Mouse (Mus musculus) heart, adult 2 months (tissue): ENCODE data around the gene Cxcl14. TPM values are rescaled to one million over a fixed set of nuclear protein-coding genes. Genes with fewer than 3 reads are reported as not detected.

Experiments
- DNase-seq, 2 experiments: peaks; one replicate each; pipeline ENCODE4 v3.0.0; 2021
- H3K27ac ChIP-seq: fragments of 200-600 bp; 2 replicates; pipeline ENCODE4 v1.8.1; 2022
- H3K27me3 ChIP-seq: fragments of 200-500 bp; 2 replicates; pipeline ENCODE4 v1.6.1; 2012; ENCODE audit warnings: mild to moderate bottlenecking, low read length, inconsistent platforms, mixed read lengths; ENCODE audit not compliant: control insufficient read depth, insufficient read depth
- H3K36me3 ChIP-seq: fragments of 200-500 bp; 2 replicates; pipeline ENCODE4 v1.6.1; 2012; ENCODE audit warnings: low read length, inconsistent platforms; ENCODE audit not compliant: control insufficient read depth, insufficient read depth
- H3K4me1 ChIP-seq: fragments of 200-500 bp; 2 replicates; pipeline ENCODE4 v1.6.1; 2011; ENCODE audit warnings: low read length; ENCODE audit not compliant: control insufficient read depth, insufficient read depth
- H3K4me3 ChIP-seq: fragments of 200-600 bp; 2 replicates; pipeline ENCODE4 v1.8.1; 2022
- H3K79me2 ChIP-seq: fragments of 200-500 bp; replicated peaks from 2 replicates; pipeline ENCODE4 v1.6.1; 2012; ENCODE audit warnings: mild to moderate bottlenecking, inconsistent platforms, low read length, moderate library complexity, mixed read lengths; ENCODE audit not compliant: control insufficient read depth, insufficient read depth
- H3K9ac ChIP-seq: fragments of 200-500 bp; 2 replicates; pipeline ENCODE4 v1.6.1; 2012; ENCODE audit warnings: low read depth, mild to moderate bottlenecking, control low read depth, inconsistent platforms, low read length, mixed read lengths
- CTCF ChIP-seq: fragments of 200-600 bp; IDR thresholded peaks from 2 replicates; pipeline ENCODE4 v1.8.1; 2022; ENCODE audit warnings: antibody characterized with exemption, mild to moderate bottlenecking, moderate library complexity
- EP300 ChIP-seq: fragments of 200-500 bp; IDR thresholded peaks from 2 replicates; pipeline ENCODE4 v1.6.1; 2011; ENCODE audit warnings: low read depth, low read length, control low read depth; ENCODE audit not compliant: insufficient read depth
- POLR2A ChIP-seq: fragments of 200-500 bp; IDR thresholded peaks from 2 replicates; pipeline ENCODE4 v1.6.1; 2011; ENCODE audit warnings: mild to moderate bottlenecking, low read depth, low read length, control low read depth; ENCODE audit not compliant: insufficient read depth
- WGBS: fragments of 180-500 bp; shearing (Covaris S2); methylation state at CpG from one replicate; pipeline ENCODE4 v1.1.7; 2018; 5-methylcytosine and 5-hydroxymethylcytosine counted together
- intact Hi-C: fragments of 180-260 bp; cut with DNase I; formaldehyde crosslinking; loops from one replicate; pipeline ENCODE4 v1.15.1; 2025
- polyA plus RNA-seq: library from polyadenylated mRNA; depleted of rRNA; stranded (reverse); fragments of >200 nt; gene quantifications from 2 replicates; pipeline ENCODE4 v1.2.3, GENCODE M21; 2012
- total RNA-seq, 2 experiments: library from RNA; stranded (reverse); gene quantifications; 2 replicates each; pipeline ENCODE4 v1.2.3; 2021

The Cxcl14 gene
- total and polyA plus RNA-seq, 3 experiments, result 5.5 to 15.7 (median 6.2) TPM

GRCm38 (mm10) chr13:56288601-56289000, 7.8 kb downstream of the Cxcl14 start:
- Histone ChIP-seq H3K4me1 (no peaks in the 10 kb centered on the region), H3K4me3 (no peak overlapping the region), H3K79me2 (no peaks in the 10 kb centered on the region), H3K27me3 (no peaks in the 10 kb centered on the region; the same call in 1 of the 2 replicates), H3K36me3 (no peaks in the 10 kb centered on the region), H3K9ac (no peak overlapping the region), H3K27ac (no peak overlapping the region)
- TF ChIP-seq POLR2A (no peak), EP300 (no peak), CTCF (no peak)
- 56% methylated on average over 4 of the region's 4 CpGs for WGBS
- intact Hi-C loops, result no loop called here
- DNase-seq, result no peak

GRCm38 (mm10) chr13:56287091-56287490, 9.3 kb downstream of the Cxcl14 start:
- no peaks in the 10 kb centered on the region for H3K36me3 ChIP-seq
- no peaks in the 10 kb centered on the region for H3K79me2 ChIP-seq
- TF ChIP-seq CTCF (no peak), POLR2A (no peak), EP300 (no peak)
- H3K4me1 ChIP-seq, result no peaks in the 10 kb centered on the region
- no peaks in the 10 kb centered on the region; the same call in 1 of the 2 replicates for H3K27me3 ChIP-seq
- DNase-seq, result no peak
- intact Hi-C loops, result no loop called here
- H3K4me3 ChIP-seq, result no peak overlapping the region
- H3K9ac ChIP-seq, result no peak overlapping the region
- 79% methylated on average over 9 of the region's 9 CpGs for WGBS
- H3K27ac ChIP-seq, result no peak overlapping the region

GRCm38 (mm10) chr13:56283321-56283720, 13.0 kb downstream of the Cxcl14 start:
- Histone ChIP-seq H3K27me3 (no peaks in the 10 kb centered on the region), H3K27ac (no peak overlapping the region), H3K36me3 (no peaks in the 10 kb centered on the region), H3K9ac (no peak overlapping the region), H3K4me1 (no peaks in the 10 kb centered on the region), H3K4me3 (no peak overlapping the region), H3K79me2 (no peaks in the 10 kb centered on the region)
- WGBS, result 89% methylated on average over 13 of the region's 13 CpGs
- intact Hi-C loops, result no loop called here
- TF ChIP-seq POLR2A (no peak), CTCF (no peak), EP300 (no peak)
- no peak for DNase-seq

DNA sequence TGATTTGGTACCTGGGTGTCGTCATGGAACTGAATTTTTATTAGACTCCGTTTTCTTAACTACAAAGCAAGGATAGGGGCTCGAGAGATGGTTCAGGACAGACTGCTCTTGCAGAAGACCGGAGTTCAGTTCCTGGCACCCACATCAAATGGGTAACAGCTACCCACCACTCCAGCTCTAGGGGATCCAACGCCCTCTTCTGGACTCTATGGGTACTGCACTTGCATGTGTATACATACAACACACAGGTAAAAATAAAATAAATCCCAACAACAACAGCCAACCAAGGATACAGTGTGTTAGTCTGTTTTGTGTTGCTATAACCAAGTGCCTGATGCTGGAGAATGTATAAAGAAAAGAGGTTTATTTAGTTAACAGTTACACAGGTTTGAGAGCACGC, 16.0 kb downstream of the Cxcl14 start:
- Histone ChIP-seq H3K9ac (no peak overlapping the region), H3K27me3 (no peaks in the 10 kb centered on the region), H3K4me1 (no peaks in the 10 kb centered on the region), H3K4me3 (no peak overlapping the region), H3K27ac (no peak overlapping the region), H3K36me3 (no peaks in the 10 kb centered on the region), H3K79me2 (no peaks in the 10 kb centered on the region)
- WGBS, result 78% methylated on average over 6 of the region's 6 CpGs
- no peak for TF ChIP-seq EP300
- TF ChIP-seq CTCF, result peak; percentile 43
- no peak for DNase-seq
- intact Hi-C loops, result no loop called here

- Histone ChIP-seq H3K27me3 (no peaks in the 10 kb centered on the region), H3K27ac (no peak overlapping the region), H3K4me1 (no peaks in the 10 kb centered on the region), H3K36me3 (no peaks in the 10 kb centered on the region), H3K9ac (no peak overlapping the region), H3K79me2 (no peaks in the 10 kb centered on the region), H3K4me3 (no peak overlapping the region)
- TF ChIP-seq POLR2A, result no peak
- TF ChIP-seq EP300, result 0 out of 2 replicates have a peak, but pooled peaks have one; percentile 60
- TF ChIP-seq CTCF, result peak; percentile 98
- DNase-seq, result peak; percentile 56 to 79
- intact Hi-C loops, result loop anchor here (1.0 kb wide), 2 partner anchors 143 to 150 kb away; no protein-coding TSS in a partner anchor
- 20% methylated on average over 8 of the region's 8 CpGs for WGBS
Observed at GRCm38 (mm10) chr13:56279439-56279838, 16.9 kb downstream of the Cxcl14 start.

DNA sequence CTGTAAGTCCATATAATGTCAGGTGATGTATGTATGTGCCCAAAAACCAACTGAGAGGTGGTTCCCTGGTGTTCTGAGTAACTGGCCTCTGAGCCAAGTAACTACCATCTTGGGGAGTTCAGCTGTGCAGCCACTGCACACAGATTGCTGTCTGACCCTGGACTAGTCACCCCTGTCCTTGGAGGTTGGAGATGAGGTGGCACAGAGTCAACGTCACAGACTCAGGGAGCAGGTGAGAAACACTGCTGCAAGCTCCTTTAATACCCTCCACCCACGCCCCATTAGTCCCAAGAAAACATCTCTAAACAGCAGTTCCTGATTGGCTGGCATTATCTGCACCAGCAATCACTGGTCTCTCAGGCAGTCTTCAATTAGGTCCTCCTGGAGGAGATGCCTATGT, 21.2 kb downstream of the Cxcl14 start:
- Histone ChIP-seq H3K4me3 (no peak overlapping the region), H3K27ac (no peak overlapping the region), H3K27me3 (no peaks in the 10 kb centered on the region), H3K9ac (no peak overlapping the region), H3K79me2 (no peaks in the 10 kb centered on the region), H3K4me1 (no peaks in the 10 kb centered on the region), H3K36me3 (no peaks in the 10 kb centered on the region)
- no peak for TF ChIP-seq EP300
- no peak for TF ChIP-seq POLR2A
- intact Hi-C loops, result no loop called here
- DNase-seq, result no peak
- 50% methylated on average over 2 of the region's 2 CpGs for WGBS

DNA sequence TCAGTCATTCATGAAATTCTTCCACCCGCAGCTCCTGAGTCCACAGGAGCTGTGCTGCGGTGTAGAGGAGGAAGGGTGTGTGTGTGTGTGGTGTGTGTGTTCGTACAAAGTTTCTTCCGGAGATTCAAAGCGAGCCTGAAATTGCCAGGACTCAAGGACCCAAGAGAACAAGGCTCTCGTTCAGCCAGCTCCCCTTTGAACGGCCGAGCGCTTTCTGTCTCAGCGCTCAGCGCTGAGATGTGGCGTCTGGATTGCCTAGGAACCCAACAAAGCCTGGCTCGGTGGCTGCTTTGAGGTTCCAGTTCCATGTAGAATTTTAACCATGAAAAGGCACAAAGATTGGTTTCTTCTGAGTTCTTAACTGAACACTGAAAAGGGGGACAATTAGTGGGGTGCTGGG, 26.2 kb downstream of the Cxcl14 start:
- no peak overlapping the region for H3K4me3 ChIP-seq
- H3K79me2 ChIP-seq, result no peaks in the 10 kb centered on the region
- no peaks in the 10 kb centered on the region for H3K36me3 ChIP-seq
- no peaks in the 10 kb centered on the region for H3K27me3 ChIP-seq
- intact Hi-C loops, result no loop called here
- no peak for TF ChIP-seq POLR2A
- no peak for TF ChIP-seq EP300
- no peak for TF ChIP-seq CTCF
- no peaks in the 10 kb centered on the region for H3K4me1 ChIP-seq
- no peak for DNase-seq
- H3K27ac ChIP-seq, result no peak overlapping the region
- no peak overlapping the region for H3K9ac ChIP-seq
- WGBS, result 63% methylated on average over 13 of the region's 13 CpGs
